Mouse (Mus musculus): ENCODE data around the gene Gm884.
"Not testable (repeated sequence)": the region's sequence is repeated elsewhere in the genome, so short reads cannot be mapped to it uniquely, and the experiment has no call there.

Gm884 gene

GRCm38 (mm10) chr11:103627453-103627852 is 6.5 kb upstream of the Gm884 start:
- no peak for DNase-seq

GRCm38 (mm10) chr11:103610772-103611171 is 10.2 kb downstream of the Gm884 start:
- no peak for DNase-seq

- DNase-seq = no peak
These were observed 14.3 kb downstream of the Gm884 start for GRCm38 (mm10) chr11:103606611-103607010.

- DNase-seq = no peak
These were observed 42.6 kb downstream of the Gm884 start for GRCm38 (mm10) chr11:103578339-103578738.

- peak; percentile 17 for DNase-seq
These were observed 64.9 kb downstream of the Gm884 start for GRCm38 (mm10) chr11:103556021-103556420.

- not testable (repeated sequence) for DNase-seq
These were observed 86.0 kb downstream of the Gm884 start for GRCm38 (mm10) chr11:103534973-103535372.

- DNase-seq = no peak
These were observed 108.8 kb downstream of the Gm884 start for GRCm38 (mm10) chr11:103512111-103512510.

GRCm38 (mm10) chr11:103504497-103504896 is 116.4 kb downstream of the Gm884 start, which contains the start of gene Lrrc37a:
TSS of gene Lrrc37a (minus strand) at chr11:103504597.
- DNase-seq = no peak

Measured in lung, postnatal 14 days (tissue).